In the genomic region with DNA sequence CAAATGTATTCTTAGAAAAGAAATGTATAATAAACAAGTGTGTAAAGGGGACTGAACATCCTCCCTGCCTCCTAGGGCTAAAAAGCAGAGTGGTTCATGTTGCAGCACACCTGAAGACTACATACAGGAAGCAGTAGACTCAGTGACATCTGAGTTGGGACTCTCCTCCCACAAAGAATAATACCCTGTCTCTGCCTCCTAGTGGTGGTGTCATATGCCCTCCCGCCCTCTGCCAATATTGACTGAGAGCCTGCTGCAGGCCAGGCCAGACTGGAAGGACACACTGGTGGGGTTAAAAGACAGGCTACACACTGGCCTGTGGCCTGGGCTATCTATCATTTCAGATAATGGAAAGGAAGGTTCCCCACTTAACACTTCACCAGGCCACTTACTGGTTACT, we compare ENCODE assay signal across 10 mouse cellular contexts. TPM values are rescaled to one million over a fixed set of nuclear protein-coding genes. Genes with fewer than 3 reads are reported as not detected.
DNase-seq lines count a peak whose midpoint lies in the region; ATAC-seq and TF ChIP-seq lines count a peak whose summit lies in the region.
"Had no signal": no experiment of that assay in that cellular context is flagged by ENCODE, and none has a peak within 500 bp of the region (broad histone marks: within the 10 kb centered on the region; RNA-seq: fewer than 3 reads in every experiment).

No protein-coding gene starts in this region.

- H3K4me2 ChIP-seq in heart, postnatal 0 days (ENCODE audit: low read depth, low read length), result no peak overlapping the region
- peak overlapping the region; percentile 30 for H3K4me2 ChIP-seq in liver, embryonic 16.5 days (ENCODE audit: low read depth, low read length)
- no peak overlapping the region for H3K4me2 ChIP-seq in hindbrain, postnatal 0 days (ENCODE audit: low read depth, low read length)

- H3K27ac ChIP-seq in heart, postnatal 0 days (ENCODE audit: low read depth), result peak overlapping the region; percentile 91
- peak overlapping the region; percentile 70 for H3K27ac ChIP-seq in liver, embryonic 16.5 days (ENCODE audit: low read length)
- no peak overlapping the region for H3K27ac ChIP-seq in hindbrain, postnatal 0 days

- H3K4me1 ChIP-seq in heart, postnatal 0 days (ENCODE audit: control insufficient read depth, insufficient read depth), result peaks cover 70% of the 10 kb centered on the region
- peaks cover 100% of the 10 kb centered on the region for H3K4me1 ChIP-seq in E14TG2a.4 (replicated peaks; ENCODE audit: low read depth, low read length)
- H3K4me1 ChIP-seq in liver, embryonic 16.5 days (ENCODE audit: control insufficient read depth, low read depth, low read length), result peaks cover 95% of the 10 kb centered on the region
- H3K4me1 ChIP-seq in hindbrain, postnatal 0 days (ENCODE audit: insufficient read depth, low read length), result peaks cover 5% of the 10 kb centered on the region; the same call in 1 of the 2 replicates

- no peaks in the 10 kb centered on the region for H3K9me3 ChIP-seq in heart, postnatal 0 days (replicated peaks; ENCODE audit: control insufficient read depth, low read length)
- no peaks in the 10 kb centered on the region for H3K9me3 ChIP-seq in E14TG2a.4 (ENCODE audit: low read length)
- H3K9me3 ChIP-seq in liver, embryonic 16.5 days (replicated peaks; ENCODE audit: control insufficient read depth, low read length), result no peaks in the 10 kb centered on the region
- H3K9me3 ChIP-seq in hindbrain, postnatal 0 days (ENCODE audit: low read length), result no peaks in the 10 kb centered on the region

- ATAC-seq in heart, postnatal 0 days (ENCODE audit: insufficient read depth, low read depth), result no peak
- peak; percentile 39 for ATAC-seq in liver, embryonic 16.5 days (ENCODE audit: low read depth)
- ATAC-seq in hindbrain, postnatal 0 days, result no peak

- WGBS in heart, postnatal 0 days, result 68% methylated on average over 1 of the region's 1 CpGs
- WGBS in liver, embryonic 16.5 days (ENCODE audit: insufficient replicate concordance), result 70% methylated on average over 1 of the region's 1 CpGs
- WGBS in hindbrain, postnatal 0 days, result 94% methylated on average over 1 of the region's 1 CpGs

- DNase-seq in heart, postnatal 0 days (ENCODE audit: low spot score), result no peak
- DNase-seq in heart, adult 11 months, result no peak
- DNase-seq in 416B (ENCODE audit: low read depth), result peak; percentile 44
- no peak for DNase-seq in spleen, adult 18-20 months
- DNase-seq in retina, embryonic 14.5 days (ENCODE audit: low spot score), result no peak
- no peak for DNase-seq in hindbrain, postnatal 0 days (ENCODE audit: low spot score)
- DNase-seq: gastrocnemius, postnatal 10 days; lung, adult 2 months had no signal

- no peak for TF ChIP-seq CTCF in heart, postnatal 0 days (IDR thresholded peaks at IDR 0.05; ENCODE audit: low read depth)
- peak; percentile 12; the same call in 1 of the 2 replicates for TF ChIP-seq CTCF in E14TG2a.4 (conservative IDR thresholded peaks at IDR 0.05; ENCODE audit: low read length)
- TF ChIP-seq CTCF in hindbrain, postnatal 0 days (IDR thresholded peaks at IDR 0.05; ENCODE audit: low read depth), result no peak; the same call in 1 of the 2 replicates

- H3K27me3 ChIP-seq in heart, postnatal 0 days (ENCODE audit: control insufficient read depth, insufficient read depth, low read length), result no peaks in the 10 kb centered on the region
- no peaks in the 10 kb centered on the region for H3K27me3 ChIP-seq in E14TG2a.4 (ENCODE audit: insufficient read depth, low read length)
- H3K27me3 ChIP-seq in liver, embryonic 16.5 days (ENCODE audit: control insufficient read depth, insufficient read depth, low read depth, low read length), result no peaks in the 10 kb centered on the region
- H3K27me3 ChIP-seq in hindbrain, postnatal 0 days (ENCODE audit: insufficient read depth, low read length), result no peaks in the 10 kb centered on the region

- no peak overlapping the region for H3K9ac ChIP-seq in heart, postnatal 0 days (replicated peaks; ENCODE audit: low read depth, low read length)
- H3K9ac ChIP-seq in liver, embryonic 16.5 days (ENCODE audit: low read depth, low read length), result no peak overlapping the region
- H3K9ac ChIP-seq in hindbrain, postnatal 0 days (replicated peaks; ENCODE audit: low read length), result no peak overlapping the region

- no peak overlapping the region for H3K4me3 ChIP-seq in heart, postnatal 0 days (ENCODE audit: low read depth, low read length)
- H3K4me3 ChIP-seq in E14TG2a.4 (replicated peaks; ENCODE audit: low read length), result peak overlapping the region; percentile 97
- no peak overlapping the region for H3K4me3 ChIP-seq in liver, embryonic 16.5 days (ENCODE audit: low read depth, low read length)
- H3K4me3 ChIP-seq in hindbrain, postnatal 0 days (ENCODE audit: low read length), result no peak overlapping the region

- TF ChIP-seq EP300 in heart, postnatal 0 days (IDR thresholded peaks at IDR 0.05; ENCODE audit: low read depth), result no peak

- peaks cover 6% of the 10 kb centered on the region; the same call in 1 of the 2 replicates for H3K36me3 ChIP-seq in heart, postnatal 0 days (replicated peaks; ENCODE audit: control insufficient read depth, insufficient read depth, low read length)
- peaks cover 100% of the 10 kb centered on the region for H3K36me3 ChIP-seq in E14TG2a.4 (ENCODE audit: insufficient read depth, low read length)
- peaks cover 96% of the 10 kb centered on the region for H3K36me3 ChIP-seq in liver, embryonic 16.5 days (ENCODE audit: control insufficient read depth, insufficient read depth)
- no peaks in the 10 kb centered on the region for H3K36me3 ChIP-seq in hindbrain, postnatal 0 days (ENCODE audit: insufficient read depth, low read length)

RNA-seq across cellular contexts. Expression of a gene that starts 7.8 kb away (rescaled TPM):
- 93.0 and 120 TPM in 2 replicates for total RNA-seq in heart, postnatal 0 days (2014; rRNA removed; ENCODE audit: low replicate concordance)
- polyA plus RNA-seq in heart, postnatal 0 days (2015; fragmentation: Nextera tagmentation; extraction: Ambion mirVana), result 19.0 and 19.7 TPM in 2 replicates
- 288 and 291 TPM in 2 replicates for polyA plus RNA-seq in liver, embryonic 16.5 days (2015; fragmentation: Nextera tagmentation; extraction: Ambion mirVana)
- total RNA-seq in hindbrain, postnatal 0 days (2014; rRNA removed), result 119 and 120 TPM in 2 replicates
- 48.8 and 50.6 TPM in 2 replicates for polyA plus RNA-seq in hindbrain, postnatal 0 days (2015; fragmentation: Nextera tagmentation; extraction: Ambion mirVana)

RNA-seq across cellular contexts. Expression of a gene that starts 57.7 kb away (rescaled TPM):
- 12.9 and 14.3 TPM in 2 replicates for total RNA-seq in heart, postnatal 0 days (2014; rRNA removed; ENCODE audit: low replicate concordance)
- 13.7 and 13.8 TPM in 2 replicates for polyA plus RNA-seq in heart, postnatal 0 days (2015; fragmentation: Nextera tagmentation; extraction: Ambion mirVana)
- polyA plus RNA-seq in liver, embryonic 16.5 days (2015; fragmentation: Nextera tagmentation; extraction: Ambion mirVana), result 2.0 and 2.1 TPM in 2 replicates
- 4.6 and 198 TPM in 2 replicates for total RNA-seq in hindbrain, postnatal 0 days (2014; rRNA removed)
- 3.6 and 3.7 TPM in 2 replicates for polyA plus RNA-seq in hindbrain, postnatal 0 days (2015; fragmentation: Nextera tagmentation; extraction: Ambion mirVana)
